Mouse (Mus musculus) erythroid progenitor cell, adult 5-6 weeks (primary cell): ENCODE data around the gene Vmn1r34. TPM values are rescaled to one million over a fixed set of nuclear protein-coding genes. Genes with fewer than 3 reads are reported as not detected.
"Not testable (repeated sequence)": the region's sequence is repeated elsewhere in the genome, so short reads cannot be mapped to it uniquely, and the experiment has no call there.

Experiments
- ATAC-seq: replicated peaks from 2 replicates; pipeline ENCODE4 v1.8.0; 2016; ENCODE audit warnings: moderate number of reproducible peaks, mild to moderate bottlenecking, moderate TSS enrichment, inconsistent platforms; ENCODE audit not compliant: poor library complexity, low FRiP score, severe bottlenecking
- total RNA-seq, 2 experiments: library from RNA; stranded (forward) in 1 of 2; stranded (reverse) in 1 of 2; fragments of 150-400 nt in 1 of 2; fragments of 186-747, 209-891 nt in 1 of 2; gene quantifications; 2 replicates each; pipeline versions ENCODE4 v1.2.3 to v1.2.4; 2015 to 2017; ENCODE audit warnings: low replicate concordance in 2 of 2

The Vmn1r34 gene
- total RNA-seq (2015; ENCODE audit: low replicate concordance), result not detected in 2 replicates
- not detected in 2 replicates for total RNA-seq (2017; ENCODE audit: low replicate concordance)

DNA sequence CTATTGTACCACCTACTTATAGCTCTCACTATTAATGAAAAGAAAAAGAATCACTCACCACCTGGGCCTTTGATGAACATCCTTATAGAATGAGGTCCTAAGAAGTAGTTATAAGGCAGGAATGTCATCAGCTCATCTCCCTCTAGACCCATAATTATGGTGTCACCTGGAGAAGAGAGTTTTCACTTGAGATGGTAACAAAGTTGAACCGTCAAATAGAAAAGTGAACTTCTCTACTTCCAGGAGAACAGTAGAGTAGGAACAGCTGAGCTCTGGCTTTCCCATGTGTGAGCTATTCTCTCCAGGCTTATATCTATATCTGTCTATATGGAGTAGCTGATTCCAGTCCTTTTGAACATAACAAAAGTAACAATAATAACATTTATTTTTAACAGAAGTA lies at the start of gene Vmn1r34:
Gene Vmn1r34, minus strand, starts transcription at position 101 of the 400 bp plus-strand sequence.
- ATAC-seq, result no peak

DNA sequence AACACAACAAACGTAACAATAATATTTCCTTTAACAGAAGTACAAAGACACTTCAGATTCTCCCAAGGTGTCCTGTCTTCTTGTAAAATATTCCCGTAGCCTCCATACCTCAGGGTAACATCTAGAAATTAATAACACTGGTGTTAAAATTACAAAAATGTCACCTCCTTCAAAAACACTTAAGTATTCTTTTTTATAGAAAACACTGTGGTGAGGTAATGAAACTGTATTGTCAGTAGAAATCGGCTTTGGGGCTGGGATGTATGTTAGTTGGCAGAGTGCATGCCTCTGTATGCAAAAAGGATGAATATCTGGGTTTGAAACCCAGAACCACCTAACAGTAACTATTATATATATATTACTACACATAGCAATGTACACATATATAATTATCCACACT lies 42.1 kb upstream of the Vmn1r34 start, which contains the start of gene Vmn1r35:
Gene Vmn1r35, minus strand, starts transcription at position 101 of the 400 bp plus-strand sequence.
- no peak for ATAC-seq

DNA sequence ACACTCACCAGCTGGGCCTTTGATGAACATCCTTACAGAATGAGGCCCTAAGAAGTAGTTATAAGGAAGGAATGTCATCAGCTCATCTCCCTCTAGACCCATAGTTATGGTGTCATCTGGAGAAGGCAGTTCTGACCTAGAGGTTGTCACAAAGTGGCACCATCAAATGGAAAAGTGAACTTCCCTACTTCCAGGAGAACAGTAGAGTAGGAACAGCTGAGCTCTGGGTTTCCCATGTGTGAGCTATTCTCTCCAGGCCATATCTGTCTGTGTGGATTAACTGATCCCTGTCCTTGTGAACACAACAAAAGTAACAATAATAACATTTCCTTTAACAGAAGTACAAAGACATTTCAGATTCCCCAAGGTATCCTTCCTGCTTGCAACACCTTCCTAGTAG lies 25.5 kb downstream of the Vmn1r34 start, which contains the start of gene Vmn1r33:
Gene Vmn1r33, minus strand, starts transcription at position 101 of the 400 bp plus-strand sequence.
- ATAC-seq, result not testable (repeated sequence)

DNA sequence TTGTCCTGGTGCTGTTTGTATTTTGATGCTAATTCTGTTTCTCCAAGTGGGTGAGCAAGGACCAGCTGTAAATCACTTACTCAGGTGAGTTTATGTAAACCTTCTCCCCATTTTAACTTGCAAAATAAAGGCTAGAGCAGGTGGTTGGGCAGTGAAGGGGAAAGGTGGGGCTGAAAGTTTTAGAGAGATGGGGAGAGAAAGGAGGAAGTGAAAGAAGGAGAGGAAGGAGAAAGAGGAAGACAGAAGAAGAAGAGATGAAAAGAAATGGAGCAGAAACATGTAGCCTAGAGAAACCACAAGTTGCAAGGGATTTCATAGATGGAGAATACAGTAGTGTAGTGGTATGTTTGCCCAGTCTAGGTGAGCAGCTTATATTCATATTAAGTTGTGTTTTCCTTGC lies 47.9 kb downstream of the Vmn1r34 start:
- no peak for ATAC-seq

Other genes starting within 250 kb of the Vmn1r34 start
- 194 and 200 TPM in 2 replicates for gene Mad2l1, start 108.5 kb downstream of the Vmn1r34 start, total RNA-seq (2015; ENCODE audit: low replicate concordance)
- gene Mad2l1, start 108.5 kb downstream of the Vmn1r34 start, total RNA-seq (2017; ENCODE audit: low replicate concordance), result 104 and 148 TPM in 2 replicates
- not detected in 2 replicates for gene Vmn1r32, start 83.8 kb downstream of the Vmn1r34 start, total RNA-seq (2015; ENCODE audit: low replicate concordance)
- not detected in 2 replicates for gene Vmn1r32, start 83.8 kb downstream of the Vmn1r34 start, total RNA-seq (2017; ENCODE audit: low replicate concordance)
- not detected in 2 replicates for gene Vmn1r33, start 25.6 kb downstream of the Vmn1r34 start, total RNA-seq (2015; ENCODE audit: low replicate concordance)
- gene Vmn1r33, start 25.6 kb downstream of the Vmn1r34 start, total RNA-seq (2017; ENCODE audit: low replicate concordance), result not detected in 2 replicates
- not detected in 2 replicates for gene Vmn1r35, start 42.0 kb upstream of the Vmn1r34 start, total RNA-seq (2015; ENCODE audit: low replicate concordance)
- gene Vmn1r35, start 42.0 kb upstream of the Vmn1r34 start, total RNA-seq (2017; ENCODE audit: low replicate concordance), result not detected in 2 replicates
- not detected in 2 replicates for gene Vmn1r36, start 75.3 kb upstream of the Vmn1r34 start, total RNA-seq (2015; ENCODE audit: low replicate concordance)
- gene Vmn1r36, start 75.3 kb upstream of the Vmn1r34 start, total RNA-seq (2017; ENCODE audit: low replicate concordance), result not detected in 2 replicates
- gene Vmn1r37, start 85.5 kb upstream of the Vmn1r34 start, total RNA-seq (2015; ENCODE audit: low replicate concordance), result not detected in 2 replicates
- gene Vmn1r37, start 85.5 kb upstream of the Vmn1r34 start, total RNA-seq (2017; ENCODE audit: low replicate concordance), result not detected in 2 replicates
- not detected in 2 replicates for gene Vmn1r38, start 138.7 kb upstream of the Vmn1r34 start, total RNA-seq (2015; ENCODE audit: low replicate concordance)
- gene Vmn1r38, start 138.7 kb upstream of the Vmn1r34 start, total RNA-seq (2017; ENCODE audit: low replicate concordance), result not detected in 2 replicates
- not detected in 2 replicates for gene Vmn1r39, start 166.7 kb upstream of the Vmn1r34 start, total RNA-seq (2015; ENCODE audit: low replicate concordance)
- gene Vmn1r39, start 166.7 kb upstream of the Vmn1r34 start, total RNA-seq (2017; ENCODE audit: low replicate concordance), result not detected in 2 replicates